Mouse (Mus musculus): Measurements from ENCODE around the gene Pitpnb. TPM values are rescaled to one million over a fixed set of nuclear protein-coding genes. Genes with fewer than 3 reads are reported as not detected.
A peak's percentile ranks its signal among the peaks of the same experiment; 100 is the strongest.

Pitpnb gene
- polyA plus RNA-seq, 1 experiment from 2014 or later, result 51.5 TPM

- Histone ChIP-seq H3K4me3 (peak overlapping the region; percentile 58), H3K4me1 (peaks cover 23% of the 10 kb centered on the region), H3K27me3 (replicated peaks) (peaks cover 97% of the 10 kb centered on the region), H3K9ac (peak overlapping the region; percentile 63), H3K4me2 (peak overlapping the region; percentile 70), H3K36me3 (peaks cover 9% of the 10 kb centered on the region), H3K27ac (no peak overlapping the region; the same call in 1 of the 2 replicates), H3K9me3 (replicated peaks) (no peaks in the 10 kb centered on the region)
- under 1% methylated on average over 91 of the region's 105 CpGs for WGBS (ENCODE audit: insufficient replicate concordance)
- ATAC-seq, result no peak
These were observed 87.0 kb downstream of the Pitpnb start for GRCm38 (mm10) chr5:111417378-111418131.

GRCm38 (mm10) chr5:111418202-111419120 is 87.9 kb downstream of the Pitpnb start:
- no peak for ATAC-seq
- H3K27ac ChIP-seq, result no peak overlapping the region
- H3K4me3 ChIP-seq, result peak overlapping the region; percentile 58
- 3% methylated on average over 61 of the region's 63 CpGs for WGBS (ENCODE audit: insufficient replicate concordance)
- no peaks in the 10 kb centered on the region for H3K9me3 ChIP-seq (replicated peaks)
- peaks cover 23% of the 10 kb centered on the region for H3K4me1 ChIP-seq
- H3K9ac ChIP-seq, result peak overlapping the region; percentile 63
- H3K27me3 ChIP-seq (replicated peaks), result peaks cover 96% of the 10 kb centered on the region
- H3K36me3 ChIP-seq, result peaks cover 9% of the 10 kb centered on the region
- H3K4me2 ChIP-seq, result peak overlapping the region; percentile 70

GRCm38 (mm10) chr5:111419121-111419881 is 88.7 kb downstream of the Pitpnb start:
- H3K9ac ChIP-seq, result peak overlapping the region; percentile 63
- ATAC-seq, result no peak
- no peaks in the 10 kb centered on the region for H3K9me3 ChIP-seq (replicated peaks)
- H3K36me3 ChIP-seq, result peaks cover 9% of the 10 kb centered on the region
- WGBS (ENCODE audit: insufficient replicate concordance), result 11% methylated on average over 40 of the region's 42 CpGs
- no peak overlapping the region for H3K27ac ChIP-seq
- peaks cover 23% of the 10 kb centered on the region for H3K4me1 ChIP-seq
- H3K27me3 ChIP-seq (replicated peaks), result peaks cover 92% of the 10 kb centered on the region
- peak overlapping the region; percentile 70 for H3K4me2 ChIP-seq
- H3K4me3 ChIP-seq, result peak overlapping the region; percentile 58

- peak overlapping the region; percentile 58 for H3K4me3 ChIP-seq
- H3K27ac ChIP-seq, result no peak overlapping the region
- no peak for ATAC-seq
- 7% methylated on average over 56 of the region's 56 CpGs for WGBS (ENCODE audit: insufficient replicate concordance)
- H3K36me3 ChIP-seq, result peaks cover 9% of the 10 kb centered on the region
- H3K9ac ChIP-seq, result peak overlapping the region; percentile 3; the same call in 1 of the 2 replicates
- H3K9me3 ChIP-seq (replicated peaks), result no peaks in the 10 kb centered on the region
- H3K27me3 ChIP-seq (replicated peaks), result peaks cover 84% of the 10 kb centered on the region
- peaks cover 23% of the 10 kb centered on the region for H3K4me1 ChIP-seq
- peak overlapping the region; percentile 70 for H3K4me2 ChIP-seq
These were observed 89.6 kb downstream of the Pitpnb start for GRCm38 (mm10) chr5:111420011-111420691.

GRCm38 (mm10) chr5:111420896-111421295 is 90.3 kb downstream of the Pitpnb start:
- no peaks in the 10 kb centered on the region for H3K9me3 ChIP-seq (replicated peaks)
- WGBS (ENCODE audit: insufficient replicate concordance), result 61% methylated on average over 22 of the region's 22 CpGs
- peak overlapping the region; percentile 70; the same call in 1 of the 2 replicates for H3K4me2 ChIP-seq
- peaks cover 9% of the 10 kb centered on the region for H3K36me3 ChIP-seq
- no peak overlapping the region for H3K27ac ChIP-seq
- no peak overlapping the region for H3K9ac ChIP-seq
- H3K4me3 ChIP-seq, result peak overlapping the region; percentile 58
- no peak for ATAC-seq
- H3K27me3 ChIP-seq (replicated peaks), result peaks cover 81% of the 10 kb centered on the region
- H3K4me1 ChIP-seq, result peaks cover 23% of the 10 kb centered on the region

- peaks cover 9% of the 10 kb centered on the region for H3K36me3 ChIP-seq
- H3K4me3 ChIP-seq, result no peak overlapping the region
- no peaks in the 10 kb centered on the region for H3K9me3 ChIP-seq (replicated peaks)
- ATAC-seq, result no peak
- 81% methylated on average over 15 of the region's 15 CpGs for WGBS (ENCODE audit: insufficient replicate concordance)
- H3K9ac ChIP-seq, result no peak overlapping the region
- no peak overlapping the region for H3K27ac ChIP-seq
- peaks cover 76% of the 10 kb centered on the region for H3K27me3 ChIP-seq (replicated peaks)
- H3K4me1 ChIP-seq, result peaks cover 23% of the 10 kb centered on the region
- H3K4me2 ChIP-seq, result peak overlapping the region; percentile 70; the same call in 1 of the 2 replicates
These were observed 90.9 kb downstream of the Pitpnb start for GRCm38 (mm10) chr5:111421424-111421823.

GRCm38 (mm10) chr5:111422058-111422800 is 91.7 kb downstream of the Pitpnb start:
- no peak for ATAC-seq
- no peak overlapping the region for H3K27ac ChIP-seq
- 0 out of 2 replicates have a peak overlapping the region, but pooled peaks have one; percentile 11 for H3K4me2 ChIP-seq
- WGBS (ENCODE audit: insufficient replicate concordance), result 72% methylated on average over 8 of the region's 8 CpGs
- peaks cover 23% of the 10 kb centered on the region for H3K4me1 ChIP-seq
- H3K9ac ChIP-seq, result no peak overlapping the region
- H3K9me3 ChIP-seq (replicated peaks), result no peaks in the 10 kb centered on the region
- peaks cover 75% of the 10 kb centered on the region for H3K27me3 ChIP-seq (replicated peaks)
- peaks cover 9% of the 10 kb centered on the region for H3K36me3 ChIP-seq
- H3K4me3 ChIP-seq, result no peak overlapping the region

GRCm38 (mm10) chr5:111423011-111423410 is 92.4 kb downstream of the Pitpnb start:
- H3K36me3 ChIP-seq, result peaks cover 9% of the 10 kb centered on the region
- ATAC-seq, result no peak

GRCm38 (mm10) chr5:111423616-111424015 is 93.1 kb downstream of the Pitpnb start:
- 76% methylated on average over 4 of the region's 4 CpGs for WGBS (ENCODE audit: insufficient replicate concordance)
- H3K9me3 ChIP-seq (replicated peaks), result no peaks in the 10 kb centered on the region
- H3K4me2 ChIP-seq, result no peak overlapping the region

More at GRCm38 (mm10) chr5:111423011-111423410, 92.4 kb downstream of the Pitpnb start:
- H3K4me1 ChIP-seq, result peaks cover 23% of the 10 kb centered on the region
- WGBS (ENCODE audit: insufficient replicate concordance), result 82% methylated on average over 10 of the region's 10 CpGs
- no peak overlapping the region for H3K9ac ChIP-seq
- no peak overlapping the region for H3K27ac ChIP-seq
- peaks cover 74% of the 10 kb centered on the region for H3K27me3 ChIP-seq (replicated peaks)
- no peak overlapping the region for H3K4me3 ChIP-seq
- peak overlapping the region; percentile 24; the same call in 1 of the 2 replicates for H3K4me2 ChIP-seq
- H3K9me3 ChIP-seq (replicated peaks), result no peaks in the 10 kb centered on the region

GRCm38 (mm10) chr5:111425813-111426212 is 95.2 kb downstream of the Pitpnb start:
- H3K9me3 ChIP-seq (replicated peaks), result no peaks in the 10 kb centered on the region
- peaks cover 53% of the 10 kb centered on the region for H3K27me3 ChIP-seq (replicated peaks)
- no peak overlapping the region for H3K27ac ChIP-seq
- H3K36me3 ChIP-seq, result peaks cover 9% of the 10 kb centered on the region
- H3K4me3 ChIP-seq, result no peak overlapping the region
- no peak overlapping the region for H3K4me2 ChIP-seq
- no peak for ATAC-seq
- no peak overlapping the region for H3K9ac ChIP-seq
- H3K4me1 ChIP-seq, result no peaks in the 10 kb centered on the region
- WGBS (ENCODE audit: insufficient replicate concordance), result 78% methylated on average over 9 of the region's 9 CpGs

More at GRCm38 (mm10) chr5:111423616-111424015, 93.1 kb downstream of the Pitpnb start:
- Histone ChIP-seq H3K27ac (no peak overlapping the region), H3K9ac (no peak overlapping the region), H3K4me1 (peaks cover 17% of the 10 kb centered on the region), H3K27me3 (replicated peaks) (peaks cover 69% of the 10 kb centered on the region), H3K36me3 (peaks cover 9% of the 10 kb centered on the region), H3K4me3 (no peak overlapping the region)
- ATAC-seq, result no peak

Data from liver, embryonic 12.5 days (tissue).